Mouse (Mus musculus): ENCODE measurements at regions not wholly inside any gene's neighbourhood (a gene's known extent, or its start where the extent isn't known, plus 50 kb on each side); places are given as distances from the start of the nearest gene placed in this dataset.
"Not testable (repeated sequence)": the region's sequence is repeated elsewhere in the genome, so short reads cannot be mapped to it uniquely, and the experiment has no call there.

DNA sequence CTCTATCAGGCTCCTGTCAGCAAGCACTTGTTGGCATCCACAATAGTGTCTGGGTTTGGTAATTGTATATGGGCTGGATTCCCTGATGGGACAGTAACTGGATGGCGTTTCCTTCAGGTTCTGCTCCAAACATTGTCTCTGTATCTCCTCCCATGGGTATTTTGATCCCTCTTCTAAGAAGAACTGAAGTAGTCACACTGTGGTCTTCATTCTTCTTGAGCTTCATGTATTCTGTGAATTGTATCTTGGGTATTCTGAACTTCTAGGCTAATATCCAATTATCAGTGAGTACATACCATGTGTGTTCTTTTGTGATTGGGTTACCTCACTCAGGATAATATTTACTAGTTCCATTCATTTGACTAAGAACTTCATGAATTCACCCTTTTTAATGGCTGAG, 119.2 kb upstream of the Gm21119 start:
- not testable (repeated sequence) for H3K27me3 ChIP-seq (replicated peaks; ENCODE audit: control insufficient read depth, insufficient read depth, low read length)

DNA sequence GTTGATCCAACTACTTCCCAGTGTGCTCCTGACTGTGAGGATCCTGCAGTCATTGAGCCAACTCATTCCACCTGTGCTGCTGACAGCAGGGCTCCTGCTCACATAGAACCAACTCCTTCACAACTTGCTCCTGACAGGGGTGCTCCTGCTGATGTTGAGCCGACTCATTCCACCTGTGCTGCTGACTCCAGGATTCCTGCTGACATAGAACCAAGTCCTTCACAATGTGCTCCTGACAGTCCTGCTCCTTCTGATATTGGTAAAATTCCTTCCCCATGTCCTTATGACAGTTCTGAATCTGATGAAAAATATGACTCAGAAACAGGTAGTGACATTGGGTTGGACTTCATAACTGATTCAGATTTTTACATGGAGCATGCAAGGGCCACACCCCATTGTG, 100.8 kb upstream of the Gm21119 start:
- 74% methylated on average over 1 of the region's 1 CpGs for WGBS
- DNase-seq; H3K4me3 ChIP-seq (ENCODE audit: insufficient read depth, low read depth, low read length); H3K36me3 ChIP-seq (ENCODE audit: control insufficient read depth, insufficient read depth, low read length); H3K27me3 ChIP-seq (replicated peaks; ENCODE audit: control insufficient read depth, insufficient read depth, low read length); H3K27ac ChIP-seq (ENCODE audit: insufficient read depth, low read depth, low read length); H3K4me1 ChIP-seq (ENCODE audit: control insufficient read depth, insufficient read depth, low read length): not testable (repeated sequence)

More for the DNA sequence above, 119.2 kb upstream of the Gm21119 start:
- H3K4me3 ChIP-seq (ENCODE audit: insufficient read depth, low read depth, low read length); H3K36me3 ChIP-seq (ENCODE audit: control insufficient read depth, insufficient read depth, low read length); H3K27ac ChIP-seq (ENCODE audit: insufficient read depth, low read depth, low read length); H3K4me1 ChIP-seq (ENCODE audit: control insufficient read depth, insufficient read depth, low read length): not testable (repeated sequence)
- peak; percentile 27 for DNase-seq
- no CpG with 5 or more reads among the region's 1 CpGs for WGBS

DNA sequence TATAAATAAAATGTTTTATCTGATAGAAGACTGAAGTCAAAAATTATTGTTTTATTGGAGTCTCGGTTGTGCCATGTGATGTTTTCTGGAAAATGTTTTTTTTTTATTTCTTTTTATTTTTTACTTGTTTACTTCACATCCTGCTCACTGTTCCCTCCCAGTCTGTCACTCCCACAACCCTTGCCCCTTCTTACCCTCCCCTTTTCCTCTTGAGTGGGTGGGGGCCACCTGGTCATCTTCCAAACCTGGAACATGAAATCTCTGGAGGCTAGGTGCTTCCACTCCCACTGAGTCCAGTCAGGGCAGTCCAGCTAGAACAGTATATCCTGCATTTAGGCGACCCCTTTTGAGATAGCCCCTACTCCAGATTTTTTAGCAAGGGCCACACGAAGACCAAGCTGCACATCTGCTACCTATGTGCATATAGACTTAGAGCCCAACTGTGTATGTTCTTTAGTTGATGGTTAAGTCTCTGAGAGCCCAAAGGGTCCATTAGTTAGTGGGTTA, 98.3 kb upstream of the Gm21119 start:
- not testable (repeated sequence) for H3K4me3 ChIP-seq (ENCODE audit: insufficient read depth, low read depth, low read length); H3K36me3 ChIP-seq (ENCODE audit: control insufficient read depth, insufficient read depth, low read length); H3K27ac ChIP-seq (ENCODE audit: insufficient read depth, low read depth, low read length); DNase-seq; H3K4me1 ChIP-seq (ENCODE audit: control insufficient read depth, insufficient read depth, low read length); H3K27me3 ChIP-seq (replicated peaks; ENCODE audit: control insufficient read depth, insufficient read depth, low read length)
- WGBS: 77% methylated on average over 3 of the region's 3 CpGs

DNA sequence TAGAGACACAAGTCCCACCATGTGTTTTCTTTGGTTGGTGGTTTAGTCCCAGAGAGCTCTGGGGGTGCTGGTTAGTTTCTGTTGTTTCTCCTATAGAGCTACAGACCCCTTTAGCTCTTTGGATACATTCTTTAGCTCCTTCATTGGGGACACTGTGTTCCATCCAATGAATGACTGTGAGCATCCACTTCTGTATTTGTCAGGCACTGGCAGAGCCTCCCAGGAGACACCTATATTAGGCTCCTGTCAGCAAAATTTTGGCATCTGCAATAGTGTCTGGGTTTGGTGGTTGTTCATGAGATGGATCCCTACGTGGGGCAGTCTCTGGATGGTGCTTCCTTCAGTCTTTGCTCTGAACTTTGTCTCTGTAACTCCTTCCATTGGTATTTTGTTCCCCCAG, 97.2 kb upstream of the Gm21119 start:
- not testable (repeated sequence) for H3K36me3 ChIP-seq (ENCODE audit: control insufficient read depth, insufficient read depth, low read length); H3K4me1 ChIP-seq (ENCODE audit: control insufficient read depth, insufficient read depth, low read length); DNase-seq; H3K4me3 ChIP-seq (ENCODE audit: insufficient read depth, low read depth, low read length); H3K27ac ChIP-seq (ENCODE audit: insufficient read depth, low read depth, low read length); H3K27me3 ChIP-seq (replicated peaks; ENCODE audit: control insufficient read depth, insufficient read depth, low read length)
- 21% methylated on average over 1 of the region's 1 CpGs for WGBS

DNA sequence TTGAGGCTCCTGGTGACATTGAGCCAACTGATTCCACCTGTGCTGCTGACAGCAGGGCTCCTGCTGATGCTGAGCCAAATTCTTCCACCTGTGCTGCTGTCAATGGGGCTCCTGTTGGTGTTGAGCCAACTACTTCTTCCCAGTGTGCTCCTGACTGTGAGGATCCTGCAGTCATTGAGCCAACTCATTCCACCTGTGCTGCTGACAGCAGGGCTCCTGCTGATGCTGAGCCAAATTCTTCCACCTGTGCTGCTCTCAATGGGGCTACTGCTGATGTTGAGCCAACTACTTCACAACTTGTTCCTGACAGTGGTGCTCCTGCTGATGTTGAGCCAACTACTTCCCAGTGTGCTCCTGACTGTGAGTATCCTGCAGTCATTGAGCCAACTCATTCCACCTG, 90.2 kb upstream of the Gm21119 start:
- not testable (repeated sequence) for H3K27me3 ChIP-seq (replicated peaks; ENCODE audit: control insufficient read depth, insufficient read depth, low read length); H3K27ac ChIP-seq (ENCODE audit: insufficient read depth, low read depth, low read length); H3K4me3 ChIP-seq (ENCODE audit: insufficient read depth, low read depth, low read length); H3K36me3 ChIP-seq (ENCODE audit: control insufficient read depth, insufficient read depth, low read length); H3K4me1 ChIP-seq (ENCODE audit: control insufficient read depth, insufficient read depth, low read length); DNase-seq

DNA sequence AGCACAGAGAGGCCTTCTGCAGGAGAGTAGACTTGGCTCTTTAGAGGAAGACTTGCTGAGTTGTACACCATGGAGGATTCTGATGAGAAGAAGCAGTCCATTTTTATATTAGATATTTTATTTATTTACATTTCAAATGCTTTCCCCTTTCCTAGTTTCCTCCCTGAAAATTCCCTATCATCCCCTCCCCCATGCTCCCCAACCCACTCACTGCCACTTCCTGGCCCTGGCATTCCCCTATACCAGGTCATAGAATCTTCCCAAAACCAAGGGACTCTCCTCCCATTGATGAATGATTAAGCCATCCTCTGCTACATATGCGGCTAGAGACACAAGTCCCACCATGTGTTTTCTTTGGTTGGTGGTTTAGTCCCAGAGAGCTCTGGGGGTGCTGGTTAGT, 85.7 kb upstream of the Gm21119 start:
- H3K4me1 ChIP-seq (ENCODE audit: control insufficient read depth, insufficient read depth, low read length); H3K36me3 ChIP-seq (ENCODE audit: control insufficient read depth, insufficient read depth, low read length); DNase-seq; H3K27me3 ChIP-seq (replicated peaks; ENCODE audit: control insufficient read depth, insufficient read depth, low read length); H3K4me3 ChIP-seq (ENCODE audit: insufficient read depth, low read depth, low read length); H3K27ac ChIP-seq (ENCODE audit: insufficient read depth, low read depth, low read length): not testable (repeated sequence)
- WGBS: no CpG with 5 or more reads among the region's 1 CpGs

DNA sequence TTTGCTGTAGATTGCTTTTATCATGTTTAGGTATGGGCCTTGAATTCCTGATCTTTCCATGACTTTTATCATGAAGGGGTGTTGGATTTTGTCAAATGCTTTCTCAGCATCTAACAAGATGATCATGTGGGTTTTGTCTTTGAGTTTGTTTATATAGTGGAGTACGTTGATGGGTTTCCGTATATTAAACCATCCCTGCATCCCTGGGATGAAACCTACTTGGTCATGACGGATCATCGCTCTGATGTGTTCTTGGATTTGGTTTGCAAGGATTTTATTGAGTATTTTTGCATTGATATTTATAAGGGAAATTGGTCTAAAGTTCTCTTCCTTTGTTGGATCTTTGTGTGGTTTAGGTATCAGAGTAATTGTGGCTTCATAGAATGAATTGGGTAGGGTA, 75.7 kb upstream of the Gm21119 start:
- WGBS: 92% methylated on average over 4 of the region's 4 CpGs
- not testable (repeated sequence) for H3K4me1 ChIP-seq (ENCODE audit: control insufficient read depth, insufficient read depth, low read length); H3K4me3 ChIP-seq (ENCODE audit: insufficient read depth, low read depth, low read length); H3K27me3 ChIP-seq (replicated peaks; ENCODE audit: control insufficient read depth, insufficient read depth, low read length); H3K27ac ChIP-seq (ENCODE audit: insufficient read depth, low read depth, low read length); H3K36me3 ChIP-seq (ENCODE audit: control insufficient read depth, insufficient read depth, low read length)
- peak; percentile 17 for DNase-seq

DNA sequence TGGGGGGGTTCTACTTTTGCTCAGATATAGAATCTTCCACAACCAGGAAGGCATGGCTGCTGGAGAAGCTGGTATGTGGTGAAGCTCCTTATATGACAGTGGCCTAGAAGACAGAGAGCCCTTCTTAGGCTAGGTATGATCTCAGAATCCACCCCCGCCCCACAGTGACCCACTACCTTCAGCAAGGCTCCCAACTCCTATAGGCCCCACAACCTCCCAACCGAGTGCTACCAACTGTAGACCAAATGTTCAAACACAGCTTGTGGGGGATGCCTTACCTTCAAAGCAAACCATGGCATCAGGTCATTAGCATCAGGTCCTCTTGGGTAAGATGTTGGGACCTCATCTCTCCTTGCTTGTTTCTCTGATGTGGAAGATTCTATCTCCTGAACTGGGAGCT, 70.6 kb upstream of the Gm21119 start:
- H3K27me3 ChIP-seq (replicated peaks; ENCODE audit: control insufficient read depth, insufficient read depth, low read length); DNase-seq; H3K27ac ChIP-seq (ENCODE audit: insufficient read depth, low read depth, low read length); H3K36me3 ChIP-seq (ENCODE audit: control insufficient read depth, insufficient read depth, low read length); H3K4me3 ChIP-seq (ENCODE audit: insufficient read depth, low read depth, low read length); H3K4me1 ChIP-seq (ENCODE audit: control insufficient read depth, insufficient read depth, low read length): not testable (repeated sequence)
- WGBS: 84% methylated on average over 2 of the region's 2 CpGs

DNA sequence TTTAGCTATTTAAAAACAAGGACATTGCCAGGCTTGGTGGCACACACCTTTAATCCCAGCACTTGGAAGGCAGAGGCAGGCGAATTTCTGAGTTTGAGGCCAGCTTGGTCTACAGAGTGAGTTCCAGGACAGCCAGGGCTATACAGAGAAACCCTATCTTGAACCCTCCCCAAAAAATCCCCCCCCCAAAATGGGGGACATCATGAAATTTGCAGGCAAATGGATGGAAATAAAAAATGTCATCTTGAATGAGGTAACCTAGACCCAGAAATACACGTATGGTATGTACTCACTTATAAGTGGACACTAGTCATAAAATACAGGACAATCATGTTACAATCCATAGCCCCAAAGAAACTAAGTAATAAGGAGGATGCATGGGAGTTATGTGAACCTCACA, 69.4 kb upstream of the Gm21119 start:
- peak; percentile 14 for DNase-seq
- not testable (repeated sequence) for H3K27me3 ChIP-seq (replicated peaks; ENCODE audit: control insufficient read depth, insufficient read depth, low read length); H3K27ac ChIP-seq (ENCODE audit: insufficient read depth, low read depth, low read length); H3K4me3 ChIP-seq (ENCODE audit: insufficient read depth, low read depth, low read length); H3K36me3 ChIP-seq (ENCODE audit: control insufficient read depth, insufficient read depth, low read length); H3K4me1 ChIP-seq (ENCODE audit: control insufficient read depth, insufficient read depth, low read length)
- WGBS: 57% methylated on average over 1 of the region's 2 CpGs

DNA sequence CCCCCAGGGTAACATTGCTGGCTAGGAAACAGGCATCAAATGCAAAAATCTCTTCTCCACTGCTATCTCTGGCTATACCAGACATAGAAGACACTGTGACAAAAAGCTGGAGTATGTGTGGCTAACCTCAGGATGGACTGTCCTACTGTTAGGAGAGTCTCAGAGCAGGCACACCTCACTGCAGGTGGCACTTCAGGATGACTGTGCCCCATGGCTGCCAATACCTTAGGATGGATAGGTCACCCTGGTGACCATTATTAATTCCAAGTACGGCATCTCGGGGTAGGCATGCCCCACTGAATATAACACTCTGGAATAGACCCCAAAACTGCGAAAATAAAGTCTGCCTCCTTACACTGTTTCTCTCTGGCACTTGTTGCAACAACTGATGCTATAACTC, 68.3 kb upstream of the Gm21119 start:
- H3K4me3 ChIP-seq (ENCODE audit: insufficient read depth, low read depth, low read length); H3K36me3 ChIP-seq (ENCODE audit: control insufficient read depth, insufficient read depth, low read length); H3K27ac ChIP-seq (ENCODE audit: insufficient read depth, low read depth, low read length); H3K27me3 ChIP-seq (replicated peaks; ENCODE audit: control insufficient read depth, insufficient read depth, low read length); H3K4me1 ChIP-seq (ENCODE audit: control insufficient read depth, insufficient read depth, low read length); DNase-seq: not testable (repeated sequence)
- no CpG with 5 or more reads among the region's 3 CpGs for WGBS

Measured in kidney, adult 2 months (tissue).